Mouse (Mus musculus) neural tube, embryonic 10.5 days (tissue): ENCODE measurements around the gene Tmem222.

Experiments
- DNase-seq: peaks from one replicate; pipeline ENCODE4 v3.0.0-alpha.2; 2017; ENCODE audit warnings: low spot score; ENCODE audit errors: extremely low spot score

Tmem222 gene

DNA sequence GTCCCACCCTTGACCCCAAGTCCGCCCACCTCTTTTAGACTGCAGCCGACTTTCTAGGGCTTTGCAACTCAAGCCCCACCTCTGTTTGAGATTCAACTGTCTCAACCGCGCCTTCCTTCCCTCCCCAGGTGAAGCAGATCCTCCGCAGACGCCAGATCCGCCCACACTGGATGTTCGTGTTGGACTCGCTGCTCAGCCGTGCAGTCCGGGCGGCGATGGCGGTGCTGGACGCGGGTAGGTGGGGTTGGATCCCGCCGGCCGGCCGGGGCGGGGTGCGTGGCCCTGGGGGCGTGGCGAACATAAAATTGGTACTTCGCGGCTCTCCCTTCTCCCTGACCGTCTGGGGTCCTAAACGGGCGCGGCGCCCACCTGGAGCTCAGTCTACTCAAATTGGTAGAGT lies 26.4 kb downstream of the Tmem222 start:
- DNase-seq = peak; percentile 56

DNA sequence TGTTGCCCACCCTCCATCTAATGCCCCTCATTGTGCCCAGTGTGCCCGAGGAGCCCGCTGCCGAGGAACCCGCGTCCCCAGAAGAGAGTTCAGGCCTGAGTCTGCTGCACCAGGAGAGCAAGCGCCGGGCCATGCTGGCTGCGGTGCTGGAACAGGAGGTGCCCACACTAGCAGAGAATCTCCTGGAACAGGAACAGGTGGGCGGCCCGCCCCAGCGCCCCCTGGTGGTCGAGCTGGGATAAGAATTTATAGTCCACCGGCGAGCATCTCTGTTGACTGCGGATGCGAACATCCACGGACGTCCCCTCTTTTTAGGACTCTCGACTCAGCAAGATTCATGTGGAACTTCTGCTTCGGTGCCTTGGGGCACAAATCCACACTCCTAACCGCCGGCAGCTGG lies 27.0 kb downstream of the Tmem222 start:
- peak; percentile 93 for DNase-seq

DNA sequence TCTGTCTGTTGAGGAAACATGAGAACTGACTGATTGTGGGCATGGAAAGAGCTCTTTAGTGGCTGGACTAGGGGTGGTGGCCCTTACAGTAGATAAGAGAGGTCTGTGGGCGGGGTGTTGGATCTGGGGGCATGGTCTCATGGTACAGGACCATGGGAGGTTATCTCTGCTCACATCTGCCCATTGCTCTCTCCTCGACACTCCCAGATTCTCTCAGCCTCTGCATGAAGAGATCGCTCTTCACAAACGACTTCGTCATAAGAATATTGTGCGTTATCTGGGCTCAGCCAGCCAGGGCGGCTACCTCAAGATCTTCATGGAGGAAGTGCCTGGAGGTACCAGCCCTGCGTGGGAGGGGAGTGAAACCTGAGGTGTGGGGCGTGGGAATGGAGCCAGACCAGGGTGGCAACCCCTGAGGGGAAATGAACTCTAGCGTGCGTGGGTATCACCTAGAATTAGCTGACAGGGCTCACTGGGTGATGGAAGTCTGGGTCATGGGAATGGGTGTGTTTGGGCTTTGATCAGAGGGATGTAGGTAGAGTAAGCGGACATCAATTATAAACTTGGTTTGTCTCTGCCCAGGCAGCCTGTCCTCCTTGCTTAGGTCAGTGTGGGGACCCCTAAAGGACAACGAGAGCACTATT lies 29.7 kb downstream of the Tmem222 start:
- no peak for DNase-seq

DNA sequence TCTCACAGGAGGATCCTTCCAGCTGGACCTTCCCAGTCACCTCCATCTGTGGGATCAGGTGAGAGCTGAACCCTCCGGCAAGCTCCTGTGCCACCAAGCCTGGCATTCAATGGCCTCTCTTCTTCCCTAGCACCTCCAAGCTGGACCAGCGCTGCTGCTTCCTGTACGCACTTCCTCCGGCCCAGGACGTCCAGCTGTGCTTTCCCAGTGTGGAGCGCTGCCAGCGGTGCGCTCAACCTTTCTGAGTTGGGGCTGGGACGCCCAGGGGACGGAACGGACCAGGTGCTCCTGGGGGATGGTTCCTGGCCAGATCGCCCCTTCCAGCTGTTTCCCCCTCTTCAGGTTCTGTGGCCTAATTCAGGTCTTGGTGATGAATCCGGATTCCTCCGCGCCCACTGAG lies 30.5 kb downstream of the Tmem222 start:
- no peak for DNase-seq

DNA sequence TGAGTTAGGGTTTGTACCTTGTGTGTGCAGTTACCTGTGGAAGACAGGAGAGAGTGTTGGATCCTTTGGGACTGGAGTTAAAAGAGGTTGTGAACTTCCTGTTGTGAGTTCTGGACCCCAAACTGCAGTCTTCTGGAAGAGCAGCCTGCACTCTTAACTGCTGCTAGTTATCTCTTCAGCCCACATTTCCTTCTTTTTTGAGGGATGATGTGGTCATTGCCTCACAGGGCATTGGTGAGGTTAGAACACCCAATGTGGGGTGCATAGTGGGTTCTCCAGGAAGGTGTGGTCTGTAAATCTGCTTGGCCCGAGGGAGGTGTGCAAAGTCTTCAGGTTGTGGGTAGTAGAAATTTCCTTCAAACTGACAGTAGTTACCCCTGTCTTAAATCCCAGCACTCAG lies 33.3 kb downstream of the Tmem222 start:
- no peak for DNase-seq

DNA sequence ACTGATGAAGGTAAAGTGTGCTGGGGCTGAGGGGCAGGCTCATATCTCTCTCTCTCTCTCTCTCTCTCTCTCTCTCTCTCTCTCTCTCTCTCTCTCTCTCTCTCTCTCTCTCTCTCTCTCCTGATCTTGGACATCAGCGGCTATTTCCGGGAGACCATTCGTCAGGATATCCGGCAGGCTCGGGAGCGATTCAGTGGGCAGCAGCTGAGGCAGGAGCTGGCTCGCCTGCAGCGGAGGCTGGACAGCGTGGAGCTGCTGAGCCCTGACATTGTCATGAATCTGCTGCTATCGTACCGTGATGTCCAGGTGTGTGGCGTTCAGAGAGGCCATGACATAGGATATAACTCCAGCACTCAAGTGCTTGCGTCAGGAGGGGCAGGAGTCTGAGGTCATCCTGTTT lies 34.1 kb downstream of the Tmem222 start:
- no peak for DNase-seq

DNA sequence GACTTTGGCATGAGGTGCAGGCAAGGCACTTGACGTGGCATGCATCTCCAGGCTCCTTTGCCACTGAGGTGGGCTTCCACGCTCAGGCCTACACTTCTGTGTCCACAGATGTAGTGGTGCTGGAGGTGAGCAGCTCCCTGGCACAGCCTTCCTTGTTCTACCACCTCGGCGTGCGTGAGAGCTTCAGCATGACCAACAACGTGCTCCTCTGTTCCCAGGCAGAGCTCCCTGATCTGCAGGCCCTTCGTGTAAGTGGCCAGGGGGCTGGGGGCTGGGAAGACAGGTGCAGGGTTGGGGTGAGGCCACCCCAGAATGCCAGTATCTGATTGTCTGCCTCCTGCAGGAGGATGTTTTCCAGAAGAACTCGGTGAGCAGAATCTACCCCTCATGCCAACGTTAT lies 34.9 kb downstream of the Tmem222 start:
- DNase-seq = no peak

DNA sequence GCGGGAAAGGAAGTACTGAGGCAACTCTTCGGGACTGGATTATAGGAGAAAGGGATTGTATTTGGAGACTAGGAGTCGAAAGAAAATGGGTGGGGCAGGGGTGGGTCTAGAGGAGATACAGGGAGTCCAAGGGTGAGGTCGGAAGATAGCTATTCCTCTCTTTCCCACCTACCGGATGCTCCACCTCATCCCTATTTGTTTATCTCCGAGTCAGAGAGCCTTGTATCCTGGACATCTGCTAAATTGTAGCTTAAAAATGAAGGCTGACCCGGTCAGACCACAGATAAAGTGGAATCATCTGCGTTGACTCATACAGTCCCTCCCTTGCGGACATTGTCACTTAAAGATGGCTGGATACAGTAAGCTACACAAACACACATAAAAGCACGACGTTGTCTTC lies 35.7 kb downstream of the Tmem222 start:
- DNase-seq = no peak

DNA sequence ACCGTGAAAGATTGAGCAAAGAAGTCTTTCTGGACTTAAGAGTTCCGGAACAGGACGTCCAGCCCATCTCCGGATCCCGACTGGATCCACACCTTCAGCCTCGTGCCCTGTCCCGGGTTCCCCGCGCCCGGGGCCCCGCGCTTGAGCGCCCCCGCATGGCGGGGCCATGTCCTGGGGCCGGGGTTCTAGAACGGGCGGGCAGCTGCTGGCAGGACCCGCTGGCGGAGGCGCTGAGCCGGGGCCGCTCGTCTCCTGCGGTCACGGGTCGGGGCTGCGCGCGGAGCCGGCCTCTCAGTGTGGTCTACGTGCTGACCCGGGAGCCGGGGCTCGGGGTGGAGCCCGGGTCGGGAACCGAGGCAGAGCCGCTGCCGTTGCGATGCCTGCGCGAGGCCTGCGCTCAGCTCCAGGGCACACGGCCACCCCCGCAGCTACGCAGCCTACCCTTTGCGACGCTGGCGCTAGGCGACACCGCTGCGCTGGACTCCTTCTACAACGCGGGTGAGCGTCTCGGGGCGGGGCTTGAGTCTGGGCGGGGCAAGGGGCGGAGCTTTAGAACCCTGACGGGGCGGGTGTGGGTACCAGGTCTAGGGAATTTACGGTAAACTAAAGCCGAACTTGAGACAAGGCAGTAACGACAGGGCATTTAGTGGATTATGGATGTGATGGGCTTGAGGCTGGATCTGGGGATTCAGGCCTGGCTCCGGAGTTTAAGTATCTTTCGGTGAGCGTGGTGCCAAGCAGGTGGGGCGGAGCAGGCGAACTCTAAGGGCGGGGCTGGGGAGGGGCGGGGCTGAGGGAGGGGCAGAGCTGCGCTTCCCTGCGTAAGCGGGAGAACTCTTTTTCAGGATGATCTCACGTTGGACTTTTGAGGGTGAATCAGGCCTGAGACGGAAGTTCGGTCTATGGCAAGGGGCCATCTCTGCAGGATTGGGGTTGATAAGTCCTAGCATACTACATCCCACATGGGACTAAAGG lies 36.4 kb downstream of the Tmem222 start:
- DNase-seq = peak; percentile 96

DNA sequence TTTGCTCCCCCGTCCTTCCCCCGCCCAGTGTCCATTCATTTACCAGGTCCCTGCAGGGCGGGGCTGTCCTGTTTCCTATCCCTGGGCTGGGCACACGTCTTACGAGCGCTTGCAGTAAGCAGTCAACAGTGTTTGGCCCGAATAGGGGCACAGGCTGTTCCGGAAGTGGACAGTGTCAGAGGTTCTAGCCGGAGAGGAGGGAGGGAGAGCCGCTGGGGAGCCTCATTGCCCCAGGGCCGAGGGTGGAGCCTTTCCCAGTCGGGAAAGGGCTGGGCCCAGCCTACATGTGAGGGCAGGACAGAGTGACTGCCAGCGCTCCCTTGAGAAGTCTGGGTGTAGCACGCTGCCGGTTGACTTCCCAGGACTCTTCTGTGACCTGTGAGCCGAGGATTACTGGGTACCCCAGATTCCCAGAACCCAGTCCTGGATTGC lies 37.1 kb downstream of the Tmem222 start, which contains the start of gene Map3k6:
Gene Map3k6, plus strand, starts transcription at position 329 of the 432 bp plus-strand sequence.
- DNase-seq = peak; percentile 48

DNA sequence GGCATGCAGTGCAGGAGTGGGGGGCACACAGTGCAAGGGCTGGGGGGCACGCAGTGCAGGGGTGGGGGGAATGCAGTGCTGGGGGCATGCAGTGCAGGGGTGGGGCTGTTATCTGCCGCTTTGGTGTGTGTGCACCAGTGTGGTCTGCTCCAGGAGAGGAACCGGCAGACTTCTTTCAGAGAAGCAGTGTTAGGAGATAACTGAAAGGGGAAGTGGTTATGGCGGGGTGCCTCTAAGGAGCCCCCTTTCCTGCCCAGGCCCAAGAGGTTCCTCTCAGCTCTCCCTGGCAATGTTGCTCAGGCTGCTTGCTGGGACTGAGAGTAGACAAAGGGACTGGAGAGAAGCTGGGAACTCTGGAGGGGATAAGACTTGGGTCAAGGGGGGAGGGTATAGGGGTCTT lies 39.7 kb downstream of the Tmem222 start:
- no peak for DNase-seq

DNA sequence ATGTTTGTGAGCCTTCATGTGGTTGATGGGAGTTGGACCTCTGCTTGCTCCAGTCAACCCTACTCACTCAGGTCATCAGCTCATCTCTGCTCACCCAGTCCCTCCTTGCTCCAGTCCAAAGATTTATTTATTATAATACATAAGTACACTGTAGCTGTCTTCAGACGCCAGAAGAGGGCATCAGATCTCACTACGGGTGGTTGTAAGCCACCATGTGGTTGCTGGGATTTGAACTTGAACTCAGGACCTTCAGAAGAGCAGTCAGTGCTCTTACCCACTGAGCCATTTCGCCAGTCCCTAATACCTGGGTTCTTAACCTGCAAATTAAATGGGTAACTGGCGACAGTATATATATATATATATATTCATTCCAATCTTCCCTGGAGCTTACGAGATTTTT lies 42.2 kb downstream of the Tmem222 start:
- no peak for DNase-seq

DNA sequence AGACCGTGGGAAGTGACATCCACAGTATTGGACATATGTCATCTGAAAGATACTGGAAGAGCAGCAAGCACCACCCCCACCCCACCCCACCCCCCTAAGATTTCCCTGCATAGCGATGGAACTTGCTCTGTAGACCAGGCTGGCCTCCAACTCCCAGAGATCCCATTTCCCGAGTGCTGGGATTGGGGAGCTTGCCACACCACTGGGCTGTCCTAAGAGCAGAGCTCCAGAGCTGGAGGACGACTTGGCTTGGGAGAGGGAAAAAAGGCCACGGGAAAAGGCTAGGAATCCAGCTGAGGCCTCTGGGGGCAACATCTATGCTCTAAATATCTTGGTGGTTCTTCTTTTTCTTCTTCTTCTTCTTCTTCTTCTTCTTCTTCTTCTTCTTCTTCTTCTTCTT lies 42.8 kb downstream of the Tmem222 start:
- no peak for DNase-seq

DNA sequence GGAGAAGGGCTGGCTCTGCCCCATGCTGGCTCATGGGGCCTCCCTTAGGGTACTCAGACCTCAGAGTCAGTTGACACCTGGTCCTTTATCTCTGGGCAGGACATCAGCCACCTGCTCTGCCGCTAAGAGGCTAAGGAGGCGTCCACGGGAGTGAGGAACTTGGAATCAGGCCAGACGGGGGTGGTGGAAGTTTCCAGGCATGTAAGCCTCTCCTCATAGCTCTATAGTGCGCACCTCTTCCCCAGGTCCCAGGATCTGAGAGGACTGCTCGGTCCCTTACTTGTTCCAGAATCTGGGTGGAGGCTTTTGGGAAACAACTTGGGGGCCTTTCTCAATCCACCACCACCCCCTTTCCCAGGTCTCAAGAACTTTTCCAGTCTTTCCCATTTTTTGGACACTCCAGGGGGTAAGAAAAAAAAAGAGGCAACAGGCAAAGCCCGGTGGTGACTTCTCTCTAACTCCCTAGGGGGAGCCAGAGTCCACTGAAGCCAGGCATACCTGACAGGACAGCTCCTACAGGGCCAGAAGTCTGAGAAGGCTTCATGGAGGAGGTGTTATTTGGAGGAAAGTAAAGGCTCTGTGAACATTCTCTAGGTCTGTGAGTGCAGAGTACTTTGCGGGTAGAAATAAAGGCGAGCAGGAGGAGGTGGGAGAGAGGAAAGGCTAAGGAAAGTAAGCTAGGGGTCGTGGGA lies 44.2 kb downstream of the Tmem222 start:
- no peak for DNase-seq

DNA sequence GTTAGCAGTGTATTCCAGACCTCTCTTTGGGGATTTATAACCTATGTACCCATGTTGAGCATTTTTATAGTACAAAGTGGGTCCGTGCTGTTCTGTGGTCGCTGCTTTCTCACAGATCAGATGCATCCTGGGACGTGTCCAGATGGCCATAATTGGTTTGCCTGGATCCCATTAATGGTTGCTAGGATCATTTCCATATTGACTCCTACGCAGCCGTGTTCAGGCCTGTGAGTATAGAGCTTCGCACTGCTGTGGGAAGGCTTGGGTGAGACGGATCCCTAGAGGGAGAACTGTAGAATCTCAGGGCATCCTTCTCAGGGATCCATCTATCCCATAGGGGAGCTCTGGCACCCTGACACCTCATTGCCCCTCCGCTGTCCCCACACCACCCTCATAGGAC lies 48.0 kb downstream of the Tmem222 start:
- DNase-seq = no peak

DNA sequence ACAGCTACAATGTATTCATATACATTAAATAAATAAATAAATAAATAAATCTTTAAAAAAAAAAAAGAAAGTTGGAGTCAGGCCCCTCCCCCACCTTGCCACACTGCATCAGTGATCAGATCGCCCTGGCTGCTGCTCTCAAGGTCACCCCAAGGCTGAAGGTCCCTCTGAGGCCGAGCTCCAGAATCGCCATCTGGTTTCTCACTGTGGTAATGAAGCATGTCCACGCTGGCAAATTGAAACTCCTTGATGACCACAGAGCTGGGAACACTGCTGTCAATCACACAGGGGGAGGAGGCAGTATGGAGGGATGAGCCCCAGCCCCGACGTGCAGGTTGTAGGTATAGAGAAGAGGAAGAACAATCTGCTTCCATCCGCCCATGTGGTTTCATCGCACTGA lies 50.0 kb downstream of the Tmem222 start:
- DNase-seq = no peak

DNA sequence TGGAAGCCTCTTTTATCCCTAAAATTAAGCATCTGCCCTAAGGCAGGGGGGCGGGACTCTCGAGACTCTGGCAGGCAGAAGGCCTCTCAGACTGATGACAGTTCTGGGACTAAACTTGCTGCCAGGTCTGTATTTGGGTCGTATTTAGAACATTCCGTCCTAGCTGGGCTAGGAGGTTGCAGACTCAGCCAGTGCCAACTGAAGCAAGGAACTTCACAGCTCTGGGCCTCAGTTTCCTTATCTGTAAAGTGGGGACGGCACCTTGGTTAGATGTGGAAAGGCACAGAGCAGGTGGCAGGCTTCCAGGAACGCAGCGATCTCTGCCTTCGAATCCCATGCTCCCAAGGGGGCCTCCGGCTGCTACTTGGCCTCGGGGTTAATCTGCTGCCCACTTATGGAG lies 51.5 kb downstream of the Tmem222 start:
- no peak for DNase-seq

DNA sequence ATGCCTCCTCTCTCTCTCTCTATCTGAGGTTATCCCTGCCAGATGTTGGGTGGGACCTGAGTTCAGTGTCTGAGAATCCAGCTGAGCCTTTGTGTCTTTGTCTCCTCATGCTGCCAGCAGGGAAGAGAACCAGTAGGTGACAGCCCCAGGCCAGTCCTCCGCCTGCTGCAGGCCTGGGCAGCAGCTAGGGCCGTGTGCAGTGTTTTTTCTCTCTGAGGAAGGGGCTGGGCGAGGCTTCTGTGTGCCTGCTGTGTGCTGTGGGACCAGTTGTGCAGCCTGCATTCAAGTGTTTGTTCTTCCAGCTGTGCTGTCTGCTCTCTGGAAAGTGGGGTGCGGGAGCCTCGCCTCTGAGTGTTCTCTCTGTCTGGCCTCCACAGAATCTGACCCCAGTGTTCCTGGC lies 53.7 kb downstream of the Tmem222 start:
- DNase-seq = no peak

DNA sequence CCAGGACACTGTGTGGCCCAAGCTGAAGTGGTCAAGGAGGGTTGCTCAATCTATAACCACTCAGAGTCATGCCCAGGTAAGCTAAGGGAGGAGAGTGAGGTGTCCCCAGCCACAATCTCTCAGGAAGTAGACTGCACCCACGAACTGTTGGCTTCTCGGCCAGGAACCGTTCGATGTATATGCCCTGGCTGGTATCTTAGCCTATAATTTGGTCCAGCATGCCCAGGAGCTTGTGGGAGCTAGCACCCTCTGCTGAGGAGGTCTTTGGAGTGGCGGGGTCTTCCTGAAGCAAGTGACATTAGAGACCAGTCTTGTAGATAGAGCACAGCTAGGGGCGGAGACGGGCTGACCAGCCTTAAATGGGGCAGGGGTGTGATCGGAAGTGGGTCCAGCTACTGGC lies 55.9 kb downstream of the Tmem222 start:
- DNase-seq = no peak

DNA sequence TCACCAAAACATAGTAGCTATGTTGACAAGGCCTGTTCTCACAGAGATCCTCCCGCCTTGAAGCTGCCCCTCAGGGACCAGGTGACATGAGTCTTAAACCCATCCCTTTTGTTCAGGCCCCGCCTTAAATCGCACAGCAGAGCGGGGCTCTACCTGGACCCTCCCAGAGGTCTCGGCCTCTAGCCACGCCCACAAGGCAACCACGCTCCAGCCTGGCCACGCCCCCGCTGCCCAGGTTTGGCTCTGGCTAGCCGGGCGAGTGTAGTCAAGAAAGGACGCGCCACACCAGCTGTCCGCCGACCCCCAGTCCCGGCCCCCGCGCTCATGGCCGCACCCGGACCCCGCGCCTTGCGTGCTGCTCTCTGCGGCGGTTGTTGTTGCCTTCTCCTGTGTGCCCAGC lies 56.9 kb downstream of the Tmem222 start:
- no peak for DNase-seq

DNA sequence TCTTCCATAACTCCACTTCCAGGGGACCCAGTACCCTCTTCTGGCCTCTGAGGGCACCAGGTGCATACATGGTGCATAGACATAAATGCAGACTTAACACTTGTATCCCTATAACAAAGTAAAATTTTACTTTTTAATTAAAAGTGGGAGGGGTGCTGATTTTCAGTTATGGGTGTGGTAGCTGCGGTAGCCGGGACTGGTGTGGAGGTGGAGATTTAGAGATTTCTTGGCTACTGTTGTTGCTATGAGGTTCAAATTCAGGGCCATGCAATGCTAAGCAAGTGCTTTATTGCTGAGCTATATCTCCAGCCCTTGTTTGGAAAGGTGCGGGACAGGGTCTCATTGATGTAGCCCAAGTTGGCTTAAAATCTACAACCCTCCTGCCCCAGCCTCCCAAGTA lies 58.8 kb downstream of the Tmem222 start:
- DNase-seq = no peak

DNA sequence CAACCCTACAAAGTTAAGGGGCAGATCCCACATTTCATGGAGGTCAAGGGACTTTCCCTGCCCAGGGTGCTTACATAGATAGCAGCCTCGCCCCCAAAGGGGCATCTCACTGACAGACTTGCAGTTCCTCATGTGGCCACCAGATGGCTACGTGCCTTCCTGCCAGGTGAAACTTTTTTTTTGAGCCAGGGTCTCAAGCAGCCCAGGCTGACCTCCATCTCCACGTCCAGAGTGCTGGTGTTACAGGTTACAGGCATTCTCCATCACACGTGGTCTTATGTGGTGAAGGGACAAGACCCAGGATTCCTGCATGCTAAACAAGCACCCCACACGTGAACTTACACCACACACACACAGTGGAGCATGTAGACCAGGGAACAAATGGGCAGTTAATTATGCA lies 60.0 kb downstream of the Tmem222 start:
- DNase-seq = peak; percentile 77
